Mouse (Mus musculus): ENCODE measurements around the gene Cebpg. TPM values are rescaled to one million over a fixed set of nuclear protein-coding genes. Genes with fewer than 3 reads are reported as not detected.

Gene Cebpg
- polyA plus RNA-seq (2011; ENCODE audit: insufficient read length, low read depth, missing spikeins) = 37.7 and 54.7 TPM in 2 replicates

DNA sequence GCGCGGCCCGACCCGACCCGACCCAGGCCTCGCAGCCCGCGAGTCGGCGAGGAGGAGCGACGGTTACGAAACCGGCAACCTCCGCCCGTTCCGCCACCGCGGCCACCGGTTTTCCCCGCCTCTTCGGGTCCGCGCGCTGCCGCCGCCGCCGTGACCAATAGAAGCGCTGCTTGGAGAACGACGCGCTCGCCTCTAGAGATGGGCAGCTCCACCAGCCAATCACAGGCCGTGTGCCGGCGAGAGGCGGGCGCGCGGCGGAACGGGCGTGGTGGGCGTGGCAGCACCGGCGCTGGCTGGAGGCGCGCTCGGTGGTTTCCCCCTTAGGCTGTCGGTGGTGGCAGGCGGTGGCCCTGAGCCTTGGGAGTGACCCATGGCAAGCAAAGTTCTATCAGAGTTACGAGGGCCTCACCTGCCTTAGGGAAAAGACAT is at the start of gene Cebpg:
Cebpg (minus strand) TSS at position 138 of the 429 bp plus-strand sequence.
- peak within 1 kb of the TSS; percentile 87 for H3K27ac ChIP-seq (ENCODE audit: insufficient read depth, low read length)
- TF ChIP-seq POLR2A (IDR thresholded peaks at IDR 0.05; ENCODE audit: low read depth, low read length) (peak; percentile 74), CTCF (IDR thresholded peaks at IDR 0.05; ENCODE audit: borderline replicate concordance, insufficient read depth, low read length) (no peak)
- H3K4me3 ChIP-seq (ENCODE audit: insufficient read depth, low read length) = peak within 1 kb of the TSS; percentile 90
- H3K4me1 ChIP-seq (ENCODE audit: control insufficient read depth, insufficient read depth, low read length) = peaks cover 3% of the 10 kb centered on the region

DNA sequence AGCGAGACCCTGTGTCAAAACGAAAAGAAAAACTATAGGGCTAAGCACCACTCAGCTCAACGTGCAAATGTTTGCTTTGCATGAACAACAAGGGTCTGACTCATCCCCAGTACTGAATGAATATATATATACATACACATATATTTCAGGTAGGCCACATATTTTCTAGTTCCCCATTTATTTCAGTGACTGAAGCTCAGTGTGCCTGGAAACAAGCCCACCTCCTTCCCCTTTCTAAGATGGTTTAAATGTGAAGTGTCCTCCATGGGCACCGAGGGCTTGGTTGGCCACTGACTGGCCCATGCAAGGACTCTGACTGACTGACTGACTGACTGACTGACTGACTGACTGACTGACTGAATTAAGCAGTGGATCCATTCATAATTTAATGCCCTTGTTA is 43.2 kb upstream of the Cebpg start:
- H3K4me3 ChIP-seq (ENCODE audit: insufficient read depth, low read length) = no peak overlapping the region
- no peak overlapping the region for H3K27ac ChIP-seq (ENCODE audit: insufficient read depth, low read length)
- no peaks in the 10 kb centered on the region for H3K4me1 ChIP-seq (ENCODE audit: control insufficient read depth, insufficient read depth, low read length)
- TF ChIP-seq POLR2A (IDR thresholded peaks at IDR 0.05; ENCODE audit: low read depth, low read length) (no peak), CTCF (IDR thresholded peaks at IDR 0.05; ENCODE audit: borderline replicate concordance, insufficient read depth, low read length) (no peak)

DNA sequence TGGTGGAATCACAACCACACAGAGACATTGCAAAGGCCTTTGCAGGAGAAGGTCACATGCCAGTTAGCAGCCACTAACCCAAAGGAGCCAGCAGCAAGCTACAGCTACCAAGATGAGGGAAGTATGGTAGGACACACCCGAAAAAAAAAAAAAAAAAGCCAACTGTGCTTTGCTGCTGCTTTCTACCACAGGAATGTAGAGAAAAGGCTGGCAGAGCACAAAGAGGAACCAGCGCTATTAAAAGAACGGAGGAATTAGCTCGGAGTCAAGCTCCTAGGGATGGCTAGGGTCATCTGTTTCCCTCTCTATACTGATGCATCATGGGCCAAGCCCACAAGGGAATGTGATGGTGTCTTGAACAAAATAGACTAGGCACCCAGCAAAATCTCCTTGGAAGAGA is 42.4 kb upstream of the Cebpg start:
- no peak for TF ChIP-seq CTCF (IDR thresholded peaks at IDR 0.05; ENCODE audit: borderline replicate concordance, insufficient read depth, low read length)
- no peak for TF ChIP-seq POLR2A (IDR thresholded peaks at IDR 0.05; ENCODE audit: low read depth, low read length)
- no peak overlapping the region for H3K4me3 ChIP-seq (ENCODE audit: insufficient read depth, low read length)
- no peaks in the 10 kb centered on the region for H3K4me1 ChIP-seq (ENCODE audit: control insufficient read depth, insufficient read depth, low read length)
- H3K27ac ChIP-seq (ENCODE audit: insufficient read depth, low read length) = no peak overlapping the region

DNA sequence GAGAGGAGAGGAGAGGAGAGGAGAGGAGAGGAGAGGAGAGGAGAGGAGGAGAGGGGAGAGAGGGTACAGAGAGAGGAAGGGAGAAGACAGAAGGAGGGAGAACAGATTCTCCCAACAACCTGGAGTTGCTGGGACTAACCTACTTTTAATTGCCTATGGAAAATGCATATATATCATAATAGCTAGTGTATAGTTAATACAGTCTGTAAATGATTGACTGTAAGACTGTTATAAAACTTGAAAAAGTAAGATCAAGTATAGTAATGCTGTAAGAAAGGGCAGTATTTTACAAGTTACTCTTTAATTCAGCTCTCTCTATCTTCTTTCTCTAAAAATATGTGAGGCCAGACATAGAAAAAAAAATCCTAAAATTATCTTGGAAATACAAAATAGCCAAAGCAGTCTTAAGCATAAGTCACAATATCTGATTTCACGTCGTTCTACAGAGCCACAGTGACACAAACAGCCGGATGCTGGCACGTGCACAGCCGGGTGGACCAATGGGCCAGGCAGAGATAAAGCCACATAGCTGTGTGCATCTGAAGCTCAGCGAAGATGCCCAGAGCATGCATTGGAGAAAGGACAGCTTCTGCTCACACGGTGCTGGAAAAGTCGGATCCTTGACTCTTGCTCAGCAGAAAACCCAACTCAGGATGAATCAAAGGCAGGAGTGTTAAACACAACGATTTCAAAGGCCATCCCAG is 38.8 kb upstream of the Cebpg start:
- no peak overlapping the region for H3K27ac ChIP-seq (ENCODE audit: insufficient read depth, low read length)
- no peak for TF ChIP-seq POLR2A (IDR thresholded peaks at IDR 0.05; ENCODE audit: low read depth, low read length)
- no peak for TF ChIP-seq CTCF (IDR thresholded peaks at IDR 0.05; ENCODE audit: borderline replicate concordance, insufficient read depth, low read length)
- H3K4me3 ChIP-seq (ENCODE audit: insufficient read depth, low read length) = no peak overlapping the region
- no peaks in the 10 kb centered on the region for H3K4me1 ChIP-seq (ENCODE audit: control insufficient read depth, insufficient read depth, low read length)

DNA sequence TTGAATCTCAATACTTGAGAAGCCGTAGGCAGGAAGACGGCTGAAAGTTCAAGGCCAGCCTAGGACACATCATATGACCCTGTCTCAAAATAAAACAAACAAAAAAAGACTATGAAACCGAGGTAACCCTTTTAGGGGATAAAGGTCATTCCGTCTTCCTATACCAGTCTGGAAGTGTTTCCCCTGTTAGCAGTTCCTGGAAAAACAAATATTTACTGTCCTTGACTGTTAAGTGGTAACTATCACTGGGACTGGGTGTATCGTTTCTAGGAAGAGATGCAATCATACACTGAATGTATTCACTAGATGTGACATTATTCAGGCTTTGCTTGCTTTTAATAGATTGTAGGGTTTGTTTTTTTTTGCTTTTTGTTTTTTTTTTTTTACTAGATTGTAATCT is 34.2 kb upstream of the Cebpg start:
- no peaks in the 10 kb centered on the region for H3K4me1 ChIP-seq (ENCODE audit: control insufficient read depth, insufficient read depth, low read length)
- H3K4me3 ChIP-seq (ENCODE audit: insufficient read depth, low read length) = no peak overlapping the region
- H3K27ac ChIP-seq (ENCODE audit: insufficient read depth, low read length) = no peak overlapping the region
- no peak for TF ChIP-seq CTCF (IDR thresholded peaks at IDR 0.05; ENCODE audit: borderline replicate concordance, insufficient read depth, low read length)
- no peak for TF ChIP-seq POLR2A (IDR thresholded peaks at IDR 0.05; ENCODE audit: low read depth, low read length)

DNA sequence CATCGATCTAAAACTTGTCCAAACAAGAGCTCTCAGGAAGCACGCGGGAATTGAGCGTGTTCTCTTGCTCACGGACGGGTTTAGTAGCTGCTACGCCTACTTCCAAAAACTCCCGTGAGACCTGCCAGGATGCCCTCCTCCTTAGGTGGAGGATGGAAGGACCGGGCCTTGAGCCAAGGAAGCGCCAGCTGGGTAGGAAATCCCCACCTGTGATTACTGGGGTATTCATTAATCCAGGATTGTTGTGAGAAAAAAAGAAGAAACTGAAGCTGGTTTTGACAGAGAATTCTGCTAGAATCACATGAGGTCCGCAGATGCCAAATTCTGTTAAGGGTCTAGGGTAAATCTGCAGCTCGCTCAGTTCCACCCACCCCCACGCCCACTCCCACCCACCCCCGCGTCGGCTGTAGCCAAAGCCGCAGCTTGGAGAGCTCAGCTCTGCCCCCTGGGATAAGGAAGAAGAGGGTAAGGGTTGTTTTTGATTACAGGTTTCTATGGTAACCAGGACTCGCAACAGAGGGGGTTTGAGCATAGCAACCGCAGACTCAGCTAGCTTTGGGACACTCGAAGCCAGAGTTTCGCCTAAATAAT is 30.0 kb upstream of the Cebpg start:
- H3K4me3 ChIP-seq (ENCODE audit: insufficient read depth, low read length) = peak overlapping the region; percentile 3
- no peaks in the 10 kb centered on the region for H3K4me1 ChIP-seq (ENCODE audit: control insufficient read depth, insufficient read depth, low read length)
- no peak for TF ChIP-seq CTCF (IDR thresholded peaks at IDR 0.05; ENCODE audit: borderline replicate concordance, insufficient read depth, low read length)
- no peak for TF ChIP-seq POLR2A (IDR thresholded peaks at IDR 0.05; ENCODE audit: low read depth, low read length)
- no peak overlapping the region for H3K27ac ChIP-seq (ENCODE audit: insufficient read depth, low read length)

DNA sequence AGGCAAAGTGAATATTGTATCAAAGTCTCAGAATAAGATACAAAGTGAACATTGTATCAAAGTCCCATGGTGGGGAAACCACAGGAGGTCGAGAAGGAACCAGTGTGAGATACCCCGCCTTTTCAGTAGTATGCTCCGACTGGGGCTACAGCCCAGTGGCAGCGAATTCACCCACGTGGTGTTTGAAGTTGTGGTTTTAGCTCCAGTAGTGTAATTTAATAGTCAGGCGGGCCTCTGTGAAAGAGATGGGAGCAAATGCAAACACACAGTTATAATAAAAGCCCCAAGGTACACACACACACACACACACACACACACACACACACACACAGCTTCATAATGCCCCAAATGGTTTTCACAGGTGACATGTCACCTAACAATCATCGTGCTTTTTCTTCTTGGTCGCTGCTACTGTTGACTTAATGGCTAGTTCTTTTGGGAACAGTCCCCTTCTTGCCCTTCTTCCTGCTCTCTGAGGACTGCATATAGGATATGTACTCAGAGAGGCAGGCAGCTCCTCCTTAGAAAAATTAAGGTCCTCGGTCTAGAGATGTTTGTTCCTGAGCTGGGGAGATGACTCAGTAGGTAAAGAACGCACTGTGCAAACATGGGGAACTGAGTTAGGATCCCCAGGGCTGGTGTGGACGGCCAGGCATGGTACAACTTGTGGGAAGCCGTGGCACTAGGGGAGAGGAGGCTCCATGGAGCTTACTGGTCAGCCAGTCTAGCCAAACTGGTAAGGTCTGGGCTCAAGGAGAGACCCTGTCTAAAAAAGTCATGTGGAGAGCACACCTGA is 28.4 kb upstream of the Cebpg start:
- Histone ChIP-seq H3K27ac (ENCODE audit: insufficient read depth, low read length) (no peak overlapping the region), H3K4me1 (ENCODE audit: control insufficient read depth, insufficient read depth, low read length) (no peaks in the 10 kb centered on the region), H3K4me3 (ENCODE audit: insufficient read depth, low read length) (no peak overlapping the region)
- no peak for TF ChIP-seq CTCF (IDR thresholded peaks at IDR 0.05; ENCODE audit: borderline replicate concordance, insufficient read depth, low read length)
- no peak for TF ChIP-seq POLR2A (IDR thresholded peaks at IDR 0.05; ENCODE audit: low read depth, low read length)

DNA sequence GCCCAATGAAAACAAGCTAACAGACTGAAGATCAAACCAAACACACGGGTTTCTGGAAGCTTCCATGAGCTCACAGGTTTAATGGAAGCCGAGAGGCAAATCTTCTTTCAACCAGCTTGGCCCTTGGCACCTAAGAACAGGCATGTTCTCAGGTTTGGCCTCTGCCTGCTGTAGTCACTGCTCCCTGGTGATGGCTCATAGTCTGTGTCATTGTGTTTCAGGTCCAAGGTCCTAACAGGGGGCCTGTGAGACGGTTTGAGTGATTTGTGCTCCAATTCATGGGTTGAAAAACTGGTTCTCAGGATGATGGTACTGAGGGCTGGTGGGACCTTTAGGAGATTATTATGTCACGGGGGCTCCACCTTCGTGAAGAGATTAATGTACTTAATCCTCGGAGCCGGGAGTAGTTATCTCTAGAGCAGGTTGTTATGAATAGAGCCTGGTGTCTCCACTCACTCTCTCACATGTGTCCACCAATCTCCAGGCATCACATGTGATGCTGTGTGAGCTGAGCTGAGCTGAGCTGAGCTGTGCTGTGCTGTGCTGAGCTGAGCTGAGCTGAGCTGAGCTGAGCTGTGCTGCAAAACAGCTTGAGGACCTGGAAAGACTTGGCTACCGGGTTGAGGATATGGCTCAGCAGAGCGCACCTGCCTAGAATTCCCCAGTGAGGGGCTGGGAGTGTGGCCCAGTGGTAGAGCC is 25.2 kb upstream of the Cebpg start:
- Histone ChIP-seq H3K27ac (ENCODE audit: insufficient read depth, low read length) (no peak overlapping the region), H3K4me1 (ENCODE audit: control insufficient read depth, insufficient read depth, low read length) (no peaks in the 10 kb centered on the region), H3K4me3 (ENCODE audit: insufficient read depth, low read length) (no peak overlapping the region)
- TF ChIP-seq POLR2A (IDR thresholded peaks at IDR 0.05; ENCODE audit: low read depth, low read length) (no peak), CTCF (IDR thresholded peaks at IDR 0.05; ENCODE audit: borderline replicate concordance, insufficient read depth, low read length) (no peak)

DNA sequence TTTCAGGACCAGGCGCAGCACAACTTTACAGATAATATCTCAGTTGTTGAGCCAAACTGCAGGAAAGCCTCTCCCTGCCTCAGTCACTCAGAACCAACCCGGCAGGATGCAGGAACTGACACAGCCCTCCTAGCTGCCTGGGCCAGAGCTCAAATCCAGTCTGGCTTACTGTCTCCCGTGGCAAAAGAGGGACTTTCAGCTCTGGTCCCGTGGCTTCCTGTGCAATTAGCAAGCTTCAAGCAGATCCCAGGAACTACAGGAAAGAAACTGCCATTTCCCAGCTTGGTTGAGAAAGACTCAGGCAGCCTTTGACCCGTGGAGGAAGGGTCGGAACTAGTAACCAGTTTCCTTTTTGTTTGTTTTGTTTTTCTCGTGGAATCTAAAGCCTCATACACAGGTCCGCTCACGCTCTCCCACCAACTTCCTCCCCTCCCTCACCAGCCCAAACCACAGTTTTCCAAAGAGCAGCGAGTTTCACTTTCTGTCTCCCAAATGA is 24.5 kb upstream of the Cebpg start:
- TF ChIP-seq POLR2A (IDR thresholded peaks at IDR 0.05; ENCODE audit: low read depth, low read length) (no peak), CTCF (IDR thresholded peaks at IDR 0.05; ENCODE audit: borderline replicate concordance, insufficient read depth, low read length) (no peak)
- Histone ChIP-seq H3K4me1 (ENCODE audit: control insufficient read depth, insufficient read depth, low read length) (no peaks in the 10 kb centered on the region), H3K4me3 (ENCODE audit: insufficient read depth, low read length) (no peak overlapping the region), H3K27ac (ENCODE audit: insufficient read depth, low read length) (no peak overlapping the region)

All from embryonic fibroblast, embryonic 13.5 days (primary cell).